In the genomic region with DNA sequence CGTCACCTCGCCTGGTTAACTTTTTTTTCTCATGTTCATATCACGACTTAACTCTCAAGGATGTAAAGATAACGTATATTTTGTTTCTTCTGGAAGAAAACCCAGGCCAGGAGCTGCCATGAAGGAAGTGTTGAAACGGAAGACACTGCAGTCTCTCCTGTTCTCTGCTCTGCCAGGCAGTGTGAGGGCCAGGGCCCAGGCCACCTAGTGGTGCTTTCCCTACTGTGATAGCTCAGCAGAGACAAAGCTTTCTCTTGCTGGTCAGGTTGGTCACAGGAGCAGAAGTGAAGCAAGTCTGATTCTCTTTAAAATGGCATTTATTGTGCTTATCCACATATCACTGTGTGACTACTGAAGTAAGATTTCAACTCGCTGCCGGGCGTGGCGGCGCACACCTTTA, we compare ENCODE assay signal across 14 mouse cellular contexts. TPM values are rescaled to one million over a fixed set of nuclear protein-coding genes. Genes with fewer than 3 reads are reported as not detected.
DNase-seq lines count a peak whose midpoint lies in the region; ATAC-seq and TF ChIP-seq lines count a peak whose summit lies in the region.
"Had no signal": no experiment of that assay in that cellular context is flagged by ENCODE, and none has a peak within 500 bp of the region (broad histone marks: within the 10 kb centered on the region; RNA-seq: fewer than 3 reads in every experiment).

No protein-coding gene starts in this region.

- WGBS in kidney, adult 2 months: 87% methylated on average over 10 of the region's 10 CpGs
- WGBS in midbrain, postnatal 0 days: 92% methylated on average over 10 of the region's 10 CpGs
- WGBS in midbrain, embryonic 16.5 days: 92% methylated on average over 10 of the region's 10 CpGs
- 83% methylated on average over 10 of the region's 10 CpGs for WGBS in small intestine, adult 2 months

- POLR2A ChIA-PET in Patski (lab: Charles Lee): interaction anchor here (1.1 kb wide), 1 partner anchor 166 kb away, joined by 3 read pairs; the partner anchor contains the start of gene Suds3

- in situ Hi-C loops in Patski (cut with MboI; ENCODE audit: low pct_unique_long_range_greater_than_20kb): loop anchor here (10.0 to 25.0 kb wide), 2 partner anchors 167 to 844 kb away; partner anchors contain the start of gene Suds3

- DNase-seq in kidney, adult 2 months: no peak
- no peak for DNase-seq in kidney, adult 11 months
- no peak for DNase-seq in midbrain, postnatal 0 days (ENCODE audit: low spot score)
- DNase-seq in Patski (ENCODE audit: low read depth, low spot score): no peak
- no peak for DNase-seq in thymus, postnatal 36 days
- DNase-seq: cerebellum, postnatal 36 days; gastrocnemius, postnatal 14 days; heart, postnatal 14 days; right cerebral cortex, postnatal 25 days had no signal

- H3K4me1 ChIP-seq in kidney, adult 2 months (ENCODE audit: control insufficient read depth, insufficient read depth, low read length): peaks cover 13% of the 10 kb centered on the region
- peaks cover 4% of the 10 kb centered on the region; the same call in 1 of the 2 replicates for H3K4me1 ChIP-seq in midbrain, postnatal 0 days (ENCODE audit: insufficient read depth, low read length)
- peaks cover 18% of the 10 kb centered on the region for H3K4me1 ChIP-seq in midbrain, embryonic 16.5 days (ENCODE audit: control insufficient read depth, insufficient read depth, low read length)
- peaks cover 20% of the 10 kb centered on the region; the same call in 1 of the 2 replicates for H3K4me1 ChIP-seq in small intestine, adult 2 months (ENCODE audit: control insufficient read depth, insufficient read depth, insufficient read length, low read length)

- no peak overlapping the region for H3K27ac ChIP-seq in kidney, adult 2 months (ENCODE audit: insufficient read depth, low read depth, low read length)
- H3K27ac ChIP-seq in midbrain, postnatal 0 days (ENCODE audit: low read depth, low read length): no peak overlapping the region
- H3K27ac ChIP-seq in midbrain, embryonic 16.5 days (ENCODE audit: low read length): no peak overlapping the region
- H3K27ac ChIP-seq in small intestine, adult 2 months (ENCODE audit: insufficient read depth, low read depth, low read length): no peak overlapping the region
- H3K27ac ChIP-seq: midbrain, embryonic 15.5 days; stomach, embryonic 15.5 days had no signal

- H3K4me3 ChIP-seq in kidney, adult 2 months (ENCODE audit: insufficient read depth, low read depth, low read length): no peak overlapping the region
- H3K4me3 ChIP-seq in midbrain, postnatal 0 days (ENCODE audit: low read depth, low read length): no peak overlapping the region
- no peak overlapping the region for H3K4me3 ChIP-seq in midbrain, embryonic 16.5 days (ENCODE audit: low read depth, low read length)
- no peak overlapping the region for H3K4me3 ChIP-seq in small intestine, adult 2 months (ENCODE audit: low read depth, low read length)
- H3K4me3 ChIP-seq: midbrain, embryonic 15.5 days; stomach, embryonic 15.5 days had no signal

- no peaks in the 10 kb centered on the region for H3K9me3 ChIP-seq in midbrain, postnatal 0 days (ENCODE audit: low read length)
- H3K9me3 ChIP-seq in midbrain, embryonic 16.5 days (replicated peaks; ENCODE audit: control insufficient read depth, low read length, poor library complexity, severe bottlenecking): no peaks in the 10 kb centered on the region
- H3K9me3 ChIP-seq: midbrain, embryonic 15.5 days; stomach, embryonic 15.5 days had no signal

- no peak overlapping the region for H3K4me2 ChIP-seq in midbrain, postnatal 0 days (ENCODE audit: low read depth, low read length, poor library complexity, severe bottlenecking)
- H3K4me2 ChIP-seq in midbrain, embryonic 16.5 days (ENCODE audit: low read length): no peak overlapping the region
- H3K4me2 ChIP-seq: midbrain, embryonic 15.5 days; stomach, embryonic 15.5 days had no signal

- H3K9ac ChIP-seq in midbrain, postnatal 0 days (replicated peaks; ENCODE audit: low read length, poor library complexity, severe bottlenecking): no peak overlapping the region
- H3K9ac ChIP-seq in midbrain, embryonic 16.5 days (ENCODE audit: low read depth, low read length): no peak overlapping the region
- H3K9ac ChIP-seq: midbrain, embryonic 15.5 days; stomach, embryonic 15.5 days had no signal

- H3K27me3 ChIP-seq in kidney, adult 2 months (replicated peaks; ENCODE audit: control insufficient read depth, insufficient read depth, low read length): no peaks in the 10 kb centered on the region
- no peaks in the 10 kb centered on the region for H3K27me3 ChIP-seq in midbrain, postnatal 0 days (ENCODE audit: insufficient read depth, low read length)
- no peaks in the 10 kb centered on the region for H3K27me3 ChIP-seq in midbrain, embryonic 16.5 days (ENCODE audit: control insufficient read depth, insufficient read depth, low read depth, low read length)
- H3K27me3 ChIP-seq in Patski: no peaks in the 10 kb centered on the region
- H3K27me3 ChIP-seq in small intestine, adult 2 months (ENCODE audit: control insufficient read depth, insufficient read depth, low read length): no peaks in the 10 kb centered on the region
- H3K27me3 ChIP-seq: midbrain, embryonic 15.5 days; stomach, embryonic 15.5 days had no signal

- no peak for TF ChIP-seq POLR2A in kidney, adult 2 months (IDR thresholded peaks at IDR 0.05; ENCODE audit: low read depth, low read length)
- no peak for TF ChIP-seq POLR2A in small intestine, adult 2 months (IDR thresholded peaks at IDR 0.05; ENCODE audit: low read depth, low read length)

- TF ChIP-seq CTCF in kidney, adult 2 months (conservative IDR thresholded peaks at IDR 0.05; ENCODE audit: insufficient read depth, insufficient read length, low read depth, low read length): peak; percentile 45; the same call in 1 of the 2 replicates
- peak; percentile 57 for TF ChIP-seq CTCF in midbrain, postnatal 0 days (IDR thresholded peaks at IDR 0.05)
- peak; percentile 66 for TF ChIP-seq CTCF in Patski (IDR thresholded peaks at IDR 0.05)
- peak; percentile 31; the same call in 1 of the 2 replicates for TF ChIP-seq CTCF in small intestine, adult 2 months (IDR thresholded peaks at IDR 0.05; ENCODE audit: extremely low read depth, insufficient read length, insufficient replicate concordance, low read depth, low read length)

- ATAC-seq in midbrain, postnatal 0 days (ENCODE audit: low FRiP score): no peak
- no peak for ATAC-seq in midbrain, embryonic 16.5 days
- no peak for ATAC-seq in Patski
- no peak for ATAC-seq in megakaryocyte, adult 5-6 weeks (ENCODE audit: poor library complexity, severe bottlenecking)
- ATAC-seq: midbrain, embryonic 15.5 days had no signal

- H3K36me3 ChIP-seq in kidney, adult 2 months (ENCODE audit: control insufficient read depth, insufficient read depth, low read length): no peaks in the 10 kb centered on the region
- peaks cover 14% of the 10 kb centered on the region for H3K36me3 ChIP-seq in midbrain, postnatal 0 days (ENCODE audit: insufficient read depth, low read length)
- peaks cover 19% of the 10 kb centered on the region for H3K36me3 ChIP-seq in midbrain, embryonic 16.5 days (ENCODE audit: control insufficient read depth, insufficient read depth, low read length)
- peaks cover 5% of the 10 kb centered on the region for H3K36me3 ChIP-seq in small intestine, adult 2 months (ENCODE audit: control insufficient read depth, insufficient read depth, low read length)

- CTCF ChIA-PET in Patski (lab: Charles Lee): interaction anchor here (0.7 kb wide), 1 partner anchor 82 kb away, joined by 3 read pairs; no protein-coding TSS in a partner anchor

RNA-seq across cellular contexts. Expression of gene Pebp1, which starts 5.9 kb away (rescaled TPM):
- 909 and 1,151 TPM in 2 replicates for polyA plus RNA-seq in kidney, adult 2 months (2012; rRNA removed)
- total RNA-seq in midbrain, postnatal 0 days (2014; rRNA removed): 1,240 and 1,525 TPM in 2 replicates
- 1,025 and 1,129 TPM in 2 replicates for polyA plus RNA-seq in midbrain, postnatal 0 days (2015; fragmentation: Nextera tagmentation; extraction: Ambion mirVana)
- 1,070 and 1,134 TPM in 2 replicates for polyA plus RNA-seq in midbrain, embryonic 16.5 days (2015; fragmentation: Nextera tagmentation; extraction: Ambion mirVana)
- polyA plus RNA-seq in Patski (2021): 829 TPM
- 280 and 305 TPM in 2 replicates for polyA plus RNA-seq in small intestine, adult 2 months (2012; rRNA removed)
- total RNA-seq in megakaryocyte, adult 5-6 weeks (2015): 63.2 and 65.1 TPM in 2 replicates
- 29.2 and 32.2 TPM in 2 replicates for total RNA-seq in megakaryocyte, adult 5-6 weeks (2017)

RNA-seq across cellular contexts. Expression of gene Vsig10, which starts 37.3 kb away (rescaled TPM):
- 17.2 and 20.8 TPM in 2 replicates for polyA plus RNA-seq in kidney, adult 2 months (2012; rRNA removed)
- 1.8 and 7.1 TPM in 2 replicates for total RNA-seq in midbrain, postnatal 0 days (2014; rRNA removed)
- polyA plus RNA-seq in midbrain, postnatal 0 days (2015; fragmentation: Nextera tagmentation; extraction: Ambion mirVana): 1.2 and 1.5 TPM in 2 replicates
- 1.1 and 1.8 TPM in 2 replicates for polyA plus RNA-seq in midbrain, embryonic 16.5 days (2015; fragmentation: Nextera tagmentation; extraction: Ambion mirVana)
- polyA plus RNA-seq in Patski (2021): 46.8 TPM
- 22.9 and 67.6 TPM in 2 replicates for polyA plus RNA-seq in small intestine, adult 2 months (2012; rRNA removed)
- total RNA-seq in megakaryocyte, adult 5-6 weeks (2015): 1.4 and 3.9 TPM in 2 replicates
- 0.94 and 2.0 TPM in 2 replicates for total RNA-seq in megakaryocyte, adult 5-6 weeks (2017)
